Mouse (Mus musculus): ENCODE results near the gene Gpsm2.

The Gpsm2 gene

GRCm38 (mm10) chr3:108722036-108722872 is at the start of gene Gpsm2:
Gpsm2 (minus strand) TSS chr3:108722309.
- peak; percentile 99 for DNase-seq

- peak; percentile 81 for DNase-seq
Observed at GRCm38 (mm10) chr3:108770725-108771368, 48.7 kb upstream of the Gpsm2 start.

GRCm38 (mm10) chr3:108769547-108769946 is 47.4 kb upstream of the Gpsm2 start:
- no peak for DNase-seq

- DNase-seq, result no peak
Observed at GRCm38 (mm10) chr3:108767416-108767815, 45.3 kb upstream of the Gpsm2 start.

- no peak for DNase-seq
Observed at GRCm38 (mm10) chr3:108766943-108767342, 44.8 kb upstream of the Gpsm2 start.

- DNase-seq, result no peak
Observed at GRCm38 (mm10) chr3:108765476-108765875, 43.4 kb upstream of the Gpsm2 start.

- DNase-seq, result no peak
Observed at GRCm38 (mm10) chr3:108764976-108765375, 42.9 kb upstream of the Gpsm2 start.

DNA sequence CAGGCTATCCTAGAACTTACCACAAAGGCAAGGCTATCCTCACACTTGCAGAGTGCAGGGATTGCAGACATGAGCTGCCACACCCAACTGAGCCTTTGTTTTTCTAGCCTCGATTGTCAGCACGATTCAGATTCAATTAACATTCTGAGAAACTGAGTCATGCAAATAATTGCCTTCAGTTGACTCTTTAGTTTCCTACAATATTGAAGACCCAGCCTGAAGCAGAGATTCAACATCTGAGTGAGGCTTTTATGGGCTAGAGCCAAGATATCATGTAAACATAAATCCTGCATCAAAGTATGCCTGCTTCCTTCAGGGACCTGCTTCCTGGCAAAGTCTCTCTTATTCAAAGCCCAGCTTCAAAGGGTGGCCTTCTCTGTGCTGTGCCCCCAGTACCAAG is 41.6 kb upstream of the Gpsm2 start:
- no peak for DNase-seq

DNA sequence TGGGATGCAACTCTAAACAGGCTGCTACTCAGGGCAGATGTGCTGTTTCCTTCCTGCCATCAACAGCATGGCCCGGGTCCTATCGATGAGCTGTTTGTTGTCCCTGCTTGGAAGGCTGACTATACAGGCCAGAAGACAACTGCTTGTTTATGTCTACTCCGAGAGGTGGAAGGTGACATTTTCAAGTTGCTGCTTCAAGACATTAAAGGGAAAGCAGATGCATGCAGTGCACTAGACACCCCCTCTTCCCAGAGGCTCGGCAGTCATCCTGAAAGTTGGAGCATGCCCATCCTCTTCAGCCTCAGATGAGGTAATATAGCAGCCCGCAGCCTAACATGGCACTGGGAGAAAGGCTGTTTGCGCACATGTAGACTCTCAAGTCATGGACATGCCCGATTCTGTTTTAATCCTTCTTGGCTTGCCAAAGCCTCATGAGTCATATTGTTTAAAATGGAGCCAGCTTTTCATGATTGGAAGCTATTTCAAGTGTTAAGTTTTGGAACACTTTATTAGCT is 40.5 kb upstream of the Gpsm2 start:
- no peak for DNase-seq

- DNase-seq, result no peak
Observed at GRCm38 (mm10) chr3:108759566-108760420, 37.7 kb upstream of the Gpsm2 start.

GRCm38 (mm10) chr3:108757570-108757969 is 35.5 kb upstream of the Gpsm2 start:
- no peak for DNase-seq

DNA sequence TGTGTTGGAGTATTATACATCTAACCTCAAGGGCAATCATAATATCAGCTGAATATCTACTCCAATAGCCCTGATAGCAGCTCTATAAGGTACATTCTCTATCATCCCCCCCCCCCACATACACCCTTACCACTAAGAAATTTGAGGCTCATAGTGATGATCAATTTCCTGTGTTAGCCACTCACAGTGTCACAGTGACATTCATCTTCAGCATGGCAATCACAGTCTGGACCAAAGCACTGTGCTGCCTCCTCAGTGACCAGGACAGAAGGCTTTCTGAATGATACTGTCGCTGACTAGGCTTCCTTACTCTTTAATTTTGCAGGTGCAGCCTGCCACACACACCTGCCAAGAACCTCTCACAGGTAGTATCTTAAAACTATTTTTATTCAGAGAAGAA is 34.0 kb upstream of the Gpsm2 start:
- DNase-seq, result no peak

DNA sequence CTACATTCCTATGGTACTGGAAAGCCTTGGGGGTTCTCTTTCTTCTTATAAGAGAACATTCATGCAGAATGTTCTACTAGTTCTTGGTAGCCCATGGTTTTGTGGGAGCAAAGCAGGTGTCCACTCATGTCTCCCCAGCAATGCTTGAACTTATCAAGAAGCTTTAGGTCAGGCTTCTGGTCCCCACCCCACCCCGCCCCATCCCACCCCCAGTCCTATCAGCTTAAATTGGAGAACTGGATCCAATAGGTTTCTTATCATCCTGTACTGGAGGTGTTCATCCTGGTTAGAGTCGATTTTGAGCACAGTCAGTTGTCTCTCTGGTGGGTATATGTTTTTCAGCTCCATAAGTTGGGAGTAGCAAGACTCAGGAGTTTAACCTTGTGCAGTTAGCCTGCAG is 33.4 kb upstream of the Gpsm2 start:
- DNase-seq, result no peak

DNA sequence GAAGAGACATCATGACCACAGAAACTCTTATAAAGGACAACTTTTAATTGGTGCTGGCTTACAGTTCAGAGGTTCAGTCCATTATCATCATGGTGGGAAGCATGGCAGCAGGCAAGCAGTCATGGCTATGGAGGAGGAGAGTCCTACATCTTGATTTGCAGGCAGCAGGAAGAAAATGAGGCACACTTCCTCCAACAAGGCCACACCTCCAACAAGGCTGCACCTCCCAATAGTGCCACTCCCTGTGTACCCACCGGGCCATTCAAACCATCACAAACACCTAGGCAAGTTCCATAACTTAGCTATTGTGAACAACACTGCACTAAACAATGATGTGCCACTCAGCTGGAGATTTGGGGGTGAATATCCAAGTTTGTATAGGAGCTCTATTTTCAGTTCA is 32.4 kb upstream of the Gpsm2 start:
- DNase-seq, result no peak

- DNase-seq, result no peak
Observed at GRCm38 (mm10) chr3:108751691-108752090, 29.6 kb upstream of the Gpsm2 start.

- DNase-seq, result no peak
Observed at GRCm38 (mm10) chr3:108751061-108751460, 29.0 kb upstream of the Gpsm2 start.

DNA sequence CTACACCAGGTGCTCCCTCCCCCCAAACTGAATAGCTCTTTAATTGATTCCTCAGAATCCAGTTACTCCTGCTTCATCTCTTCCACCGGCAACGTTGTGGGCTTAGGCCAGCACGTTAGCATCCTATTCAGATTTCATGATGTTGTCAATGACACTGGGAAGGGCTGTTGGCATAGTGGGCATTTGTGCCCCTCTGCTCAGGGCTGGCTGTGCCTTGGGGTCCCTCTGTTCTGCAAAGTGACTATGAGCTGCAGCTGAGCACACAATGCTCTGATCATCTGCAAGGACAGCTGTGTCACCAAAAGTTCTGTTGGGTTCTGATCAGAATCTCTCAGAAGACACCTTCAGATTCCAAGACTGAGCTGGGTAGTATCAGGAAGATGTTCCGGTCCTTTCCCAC is 22.0 kb upstream of the Gpsm2 start:
- no peak for DNase-seq

DNA sequence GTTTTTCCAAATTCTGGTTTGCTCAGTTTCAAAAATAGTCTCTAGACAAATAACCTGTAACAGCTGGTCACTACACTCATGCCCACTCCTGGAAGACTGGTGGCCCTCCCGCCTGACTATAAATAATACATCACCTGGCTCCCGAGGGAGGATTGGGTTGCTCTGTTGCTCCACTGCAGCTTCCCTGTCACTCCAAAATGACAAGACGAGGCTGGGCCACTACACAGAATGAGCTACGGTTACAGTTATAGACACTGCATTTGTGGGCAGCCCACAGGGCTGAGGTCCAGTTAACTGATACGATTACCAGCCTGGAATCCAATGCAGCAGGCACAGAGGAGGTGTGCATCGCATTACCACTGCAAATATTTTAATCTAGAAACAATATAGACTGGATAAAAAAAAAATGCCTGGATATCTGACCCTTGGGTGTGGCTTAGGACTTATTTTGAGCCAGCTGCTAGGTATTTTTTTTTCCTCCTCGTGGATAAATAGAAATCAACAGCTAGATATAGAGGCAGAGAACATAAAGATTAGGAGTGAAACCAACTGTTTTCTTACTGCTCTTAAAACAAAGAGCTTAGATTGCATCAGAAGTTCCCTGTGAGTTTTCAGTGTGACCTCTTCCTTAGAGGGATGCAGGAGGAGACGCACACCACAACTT is 17.1 kb upstream of the Gpsm2 start, which contains the start of gene Aknad1:
Gene Aknad1, plus strand, starts transcription at position 614 of the 664 bp plus-strand sequence.
- DNase-seq, result no peak

GRCm38 (mm10) chr3:108737761-108738160 is 15.7 kb upstream of the Gpsm2 start:
- no peak for DNase-seq

- no peak for DNase-seq
Observed at GRCm38 (mm10) chr3:108730316-108730715, 8.2 kb upstream of the Gpsm2 start.

GRCm38 (mm10) chr3:108727776-108728175 is 5.7 kb upstream of the Gpsm2 start:
- no peak for DNase-seq

DNA sequence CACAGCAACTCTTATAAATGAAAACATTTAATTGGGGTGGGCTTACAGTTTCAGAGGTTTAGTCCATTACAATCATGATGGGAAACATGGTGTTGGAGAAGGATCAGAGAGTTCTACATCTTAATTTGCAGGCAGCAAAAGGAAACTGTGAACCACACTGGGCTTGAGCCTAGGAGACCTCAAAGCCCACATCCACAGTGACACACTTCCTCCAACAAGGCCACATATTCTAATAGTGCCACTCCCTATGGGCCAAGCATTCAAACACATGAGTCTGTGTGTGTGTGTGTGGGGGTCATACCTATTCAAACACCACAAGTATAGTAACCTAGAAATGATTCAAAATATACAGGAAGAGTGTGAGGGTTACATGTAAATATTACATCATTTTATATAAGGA is 5.2 kb upstream of the Gpsm2 start:
- DNase-seq, result no peak

GRCm38 (mm10) chr3:108726413-108726812 is 4.3 kb upstream of the Gpsm2 start:
- DNase-seq, result no peak

Data from retina, postnatal 1 day (tissue).